Mouse (Mus musculus) G1E (cell line): ENCODE measurements around the gene Fam166a.

Experiments
- CTCF ChIP-seq: IDR thresholded peaks from 2 replicates; pipeline ENCODE4 v1.5.1; 2012; ENCODE audit warnings: low read depth, low read length, inconsistent platforms, mixed read lengths
- GATA1 ChIP-seq: IDR thresholded peaks from 2 replicates; pipeline ENCODE4 v1.6.1; 2012; ENCODE audit warnings: borderline replicate concordance, low read length, inconsistent platforms, mixed read lengths
- POLR2AphosphoS5 ChIP-seq: IDR thresholded peaks from 2 replicates; pipeline ENCODE4 v1.6.1; 2012; ENCODE audit warnings: low read depth, low read length, inconsistent platforms; ENCODE audit not compliant: insufficient replicate concordance

DNA sequence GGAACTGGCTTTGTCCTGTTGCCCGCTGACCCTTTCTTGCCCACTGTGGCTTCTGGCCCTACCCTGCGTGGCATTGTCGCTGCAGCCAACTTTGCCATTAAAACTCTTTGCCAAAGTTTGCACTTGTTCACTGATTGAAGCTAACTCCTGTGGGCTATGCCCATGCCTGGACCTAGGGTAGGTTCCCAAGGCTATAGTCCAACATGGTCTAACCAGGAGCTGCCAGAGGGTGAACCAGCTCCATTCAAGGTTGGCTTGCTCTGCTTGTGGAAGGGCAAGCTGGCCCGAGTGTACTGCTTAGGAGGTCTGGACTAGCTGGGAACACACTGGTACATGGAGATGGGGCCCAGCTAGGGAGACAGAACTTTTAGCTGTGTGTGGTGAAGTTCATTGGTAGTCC lies 25.6 kb downstream of the Fam166a start:
- TF ChIP-seq CTCF (no peak), POLR2AphosphoS5 (no peak), GATA1 (no peak)
